Mouse (Mus musculus) 3T3-L1 (cell line): ENCODE measurements around the gene Cap1.
A peak's percentile ranks its signal among the peaks of the same experiment; 100 is the strongest.
"Not testable (repeated sequence)": the region's sequence is repeated elsewhere in the genome, so short reads cannot be mapped to it uniquely, and the experiment has no call there.

ENCODE experiments used
- DNase-seq: peaks from one replicate; pipeline ENCODE4 v3.0.0-alpha.2; 2015; ENCODE audit warnings: low read depth, low spot score

The Cap1 gene

GRCm38 (mm10) chr4:122837994-122838393, 47.9 kb downstream of the Cap1 start:
- peak; percentile 71 for DNase-seq

- DNase-seq: no peak
These were observed 48.6 kb downstream of the Cap1 start for GRCm38 (mm10) chr4:122837180-122837730.

GRCm38 (mm10) chr4:122836403-122836775, 49.5 kb downstream of the Cap1 start:
- no peak for DNase-seq

GRCm38 (mm10) chr4:122835530-122836402, 50.1 kb downstream of the Cap1 start, which contains the start of gene Ppt1:
Ppt1 (plus strand) TSS chr4:122836242.
- DNase-seq: peak; percentile 93

GRCm38 (mm10) chr4:122831888-122832287, 54.0 kb downstream of the Cap1 start:
- no peak for DNase-seq

- no peak for DNase-seq
These were observed 56.5 kb downstream of the Cap1 start for GRCm38 (mm10) chr4:122829339-122829738.

GRCm38 (mm10) chr4:122827651-122828050, 58.2 kb downstream of the Cap1 start:
- DNase-seq: no peak

- DNase-seq: not testable (repeated sequence)
These were observed 64.9 kb downstream of the Cap1 start for GRCm38 (mm10) chr4:122820941-122821340.

GRCm38 (mm10) chr4:122816202-122816601, 69.7 kb downstream of the Cap1 start:
- DNase-seq: no peak

GRCm38 (mm10) chr4:122811824-122812223, 74.0 kb downstream of the Cap1 start:
- no peak for DNase-seq

GRCm38 (mm10) chr4:122811180-122811579, 74.7 kb downstream of the Cap1 start:
- DNase-seq: no peak
